Mouse (Mus musculus) c-Kit-positive CD71-positive TER-119-negative erythroid progenitor cells, embryonic 14.5 days (primary cell): ENCODE results near the gene Tmprss11b.
"Not testable (repeated sequence)": the region's sequence is repeated elsewhere in the genome, so short reads cannot be mapped to it uniquely, and the experiment has no call there.

Experiments used
- DNase-seq: peaks from one replicate; pipeline ENCODE4 v3.0.0-alpha.2; 2013; ENCODE audit warnings: low read depth

Gene Tmprss11b

GRCm38 (mm10) chr5:86676262-86676661 is at the start of gene Tmprss11b:
Tmprss11b (minus strand) TSS chr5:86676362.
- no peak for DNase-seq

- DNase-seq: no peak
Observed at GRCm38 (mm10) chr5:86725021-86725420, 48.9 kb upstream of the Tmprss11b start.

- no peak for DNase-seq
Observed at GRCm38 (mm10) chr5:86722820-86723460, 46.8 kb upstream of the Tmprss11b start.

GRCm38 (mm10) chr5:86714967-86715366 is 38.8 kb upstream of the Tmprss11b start:
- no peak for DNase-seq

GRCm38 (mm10) chr5:86704923-86705322 is 28.8 kb upstream of the Tmprss11b start:
- no peak for DNase-seq

- no peak for DNase-seq
Observed at GRCm38 (mm10) chr5:86684667-86685066, 8.5 kb upstream of the Tmprss11b start.

GRCm38 (mm10) chr5:86649185-86649584 is 27.0 kb downstream of the Tmprss11b start:
- DNase-seq: not testable (repeated sequence)

- DNase-seq: no peak
Observed at GRCm38 (mm10) chr5:86640795-86641194, 35.4 kb downstream of the Tmprss11b start.

GRCm38 (mm10) chr5:86632324-86632723 is 43.8 kb downstream of the Tmprss11b start, which contains the start of gene Tmprss11f:
Tmprss11f (minus strand) TSS chr5:86632424.
- no peak for DNase-seq

GRCm38 (mm10) chr5:86630700-86631099 is 45.5 kb downstream of the Tmprss11b start:
- no peak for DNase-seq

- no peak for DNase-seq
Observed at GRCm38 (mm10) chr5:86621778-86622177, 54.4 kb downstream of the Tmprss11b start.
